Comparison of ENCODE assay signal across 9 mouse cellular contexts in genomic region chr11:78803587-78804316, GRCm38 (mm10). TPM values are rescaled to one million over a fixed set of nuclear protein-coding genes. Genes with fewer than 3 reads are reported as not detected.
DNase-seq lines count a peak whose midpoint lies in the region; ATAC-seq and TF ChIP-seq lines count a peak whose summit lies in the region.
"Had no signal": no experiment of that assay in that cellular context is flagged by ENCODE, and none has a peak within 500 bp of the region (broad histone marks: within the 10 kb centered on the region; RNA-seq: fewer than 3 reads in every experiment).

No protein-coding gene starts in this region.

- no peak for ATAC-seq in CD4-positive, CD25-positive, alpha-beta regulatory T cell, adult 4 months

- H3K27ac ChIP-seq in thymus, adult 2 months (ENCODE audit: control insufficient read depth, insufficient read depth, low read length), result no peak overlapping the region
- H3K27ac ChIP-seq in brown adipose tissue, adult 24 weeks (replicated peaks; ENCODE audit: low read depth, low read length), result peak overlapping the region; percentile 53; the same call in 1 of the 2 replicates
- H3K27ac ChIP-seq: limb, embryonic 12.5 days had no signal

- TF ChIP-seq CTCF in thymus, adult 2 months (IDR thresholded peaks at IDR 0.05; ENCODE audit: borderline replicate concordance, control insufficient read depth, extremely low read depth, insufficient read depth, low read length, poor library complexity), result 0 out of 2 replicates have a peak, but pooled peaks have one; percentile 14

- H3K36me3 ChIP-seq in thymus, adult 2 months (ENCODE audit: control insufficient read depth, insufficient read depth, low read length), result no peaks in the 10 kb centered on the region
- H3K36me3 ChIP-seq: limb, embryonic 12.5 days had no signal

- intact Hi-C loops in gastrocnemius, postnatal 36 days (cut with DNase I), result no loop called here

- H3K27me3 ChIP-seq in thymus, adult 2 months (ENCODE audit: control insufficient read depth, insufficient read depth, low read length), result no peaks in the 10 kb centered on the region

- H3K4me3 ChIP-seq in thymus, adult 2 months (ENCODE audit: control insufficient read depth, insufficient read depth, low read length), result no peak overlapping the region
- no peak overlapping the region for H3K4me3 ChIP-seq in brown adipose tissue, adult 24 weeks (ENCODE audit: insufficient read depth, low read depth, low read length)
- H3K4me3 ChIP-seq: limb, embryonic 12.5 days had no signal

- no peak for DNase-seq in thymus, adult 2 months
- no peak for DNase-seq in thymus, postnatal 36 days
- DNase-seq in gastrocnemius, postnatal 36 days, result peak; percentile 7 to 27
- DNase-seq in kidney, postnatal 36 days, result peak; percentile 40 to 67
- peak; percentile 96 for DNase-seq in retina, postnatal 1 day
- DNase-seq in thymus, postnatal 14 days, result no peak

- H3K4me1 ChIP-seq in thymus, adult 2 months (replicated peaks; ENCODE audit: control insufficient read depth, insufficient read depth, low read length), result peaks cover 10% of the 10 kb centered on the region
- no peaks in the 10 kb centered on the region for H3K4me1 ChIP-seq in brown adipose tissue, adult 24 weeks (ENCODE audit: control insufficient read depth, insufficient read depth, insufficient read length, low read length)
- H3K4me1 ChIP-seq: limb, embryonic 12.5 days had no signal

- WGBS in thymus, adult 2 months, result 89% methylated on average over 14 of the region's 14 CpGs

- TF ChIP-seq POLR2A in thymus, adult 2 months (IDR thresholded peaks at IDR 0.05; ENCODE audit: control insufficient read depth, extremely low read depth, insufficient read depth, low read length, poor library complexity), result no peak

RNA-seq across cellular contexts. Expression of gene Lyrm9, which starts 22.6 kb away (rescaled TPM):
- 20.7 and 28.1 TPM in 2 replicates for polyA plus RNA-seq in thymus, adult 2 months (2012; rRNA removed)
- polyA plus RNA-seq in brown adipose tissue, adult 24 weeks (2012; ENCODE audit: insufficient read depth, insufficient read length, missing spikeins), result 32.6 and 58.3 TPM in 2 replicates
- 10 to 100 TPM in 1 of 2 experiments, 1 to 10 TPM in 1; 10.0 to 13.8 TPM for total RNA-seq in gastrocnemius, postnatal 36 days (2021)
- 10 to 100 TPM; 29.9 to 31.4 TPM for polyA plus RNA-seq in CD4-positive, CD25-positive, alpha-beta regulatory T cell, adult 4 months (2017; shearing (Covaris generic))

RNA-seq across cellular contexts. Expression of gene Ccnq, which starts 52.2 kb away (rescaled TPM):
- 75.6 and 78.7 TPM in 2 replicates for polyA plus RNA-seq in thymus, adult 2 months (2012; rRNA removed)
- 14.9 and 23.2 TPM in 2 replicates for polyA plus RNA-seq in brown adipose tissue, adult 24 weeks (2012; ENCODE audit: insufficient read depth, insufficient read length, missing spikeins)
- total RNA-seq in gastrocnemius, postnatal 36 days (2021), result 10 to 100 TPM; 10.3 to 10.4 TPM
- 10 to 100 TPM; 32.8 to 36.9 TPM for polyA plus RNA-seq in CD4-positive, CD25-positive, alpha-beta regulatory T cell, adult 4 months (2017; shearing (Covaris generic))

Comparison
In these comparisons a context has a peak if more than half of its experiments do, and no peak if none do; other contexts are left out.
1. DNase-seq: peak in gastrocnemius, postnatal 36 days (2 of 2), kidney, postnatal 36 days (2 of 2) and retina, postnatal 1 day (single experiment); none in thymus, adult 2 months (single experiment), thymus, postnatal 36 days (0 of 2) and thymus, postnatal 14 days (single experiment).